Mouse (Mus musculus): Measurements from ENCODE around the gene Rapgef3. TPM values are rescaled to one million over a fixed set of nuclear protein-coding genes. Genes with fewer than 3 reads are reported as not detected.
A peak's percentile ranks its signal among the peaks of the same experiment; 100 is the strongest.

The Rapgef3 gene
- polyA plus RNA-seq, 1 experiment from 2014 or later: 7.8 TPM

DNA sequence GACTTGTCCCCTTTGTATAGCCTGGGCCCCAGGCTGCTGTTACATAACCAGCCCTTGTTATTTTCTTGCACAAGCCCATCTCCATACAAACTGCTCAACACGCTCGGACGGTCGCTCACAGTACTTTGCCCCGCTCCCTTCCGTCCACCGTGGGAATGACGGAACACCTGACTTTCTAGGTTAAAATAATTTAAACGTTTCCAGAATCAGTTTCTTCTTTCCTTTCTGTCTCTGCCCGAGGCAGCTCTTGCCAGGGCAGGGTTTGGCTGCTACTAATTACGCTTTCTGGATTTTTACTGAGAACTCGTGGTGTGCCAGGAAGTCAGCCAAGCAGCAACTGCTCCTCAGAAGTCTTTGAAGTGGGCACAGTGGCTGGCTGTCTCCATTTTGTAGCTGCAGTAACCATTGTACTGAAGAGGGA is 12.8 kb upstream of the Rapgef3 start:
- no peak for ATAC-seq
- no peak overlapping the region for H3K4me3 ChIP-seq (replicated peaks)
- no peaks in the 10 kb centered on the region for H3K36me3 ChIP-seq
- no peak overlapping the region for H3K4me2 ChIP-seq (replicated peaks)
- H3K9me3 ChIP-seq: no peaks in the 10 kb centered on the region
- H3K9ac ChIP-seq: no peak overlapping the region
- H3K27me3 ChIP-seq (replicated peaks): no peaks in the 10 kb centered on the region
- H3K4me1 ChIP-seq (replicated peaks): peaks cover 15% of the 10 kb centered on the region
- WGBS: 77% methylated on average over 12 of the region's 12 CpGs
- no peak overlapping the region for H3K27ac ChIP-seq

GRCm38 (mm10) chr15:97779576-97779975 is 11.8 kb upstream of the Rapgef3 start:
- peaks cover 12% of the 10 kb centered on the region for H3K4me1 ChIP-seq (replicated peaks)
- no peaks in the 10 kb centered on the region for H3K27me3 ChIP-seq (replicated peaks)
- H3K4me3 ChIP-seq (replicated peaks): no peak overlapping the region
- H3K36me3 ChIP-seq: no peaks in the 10 kb centered on the region
- no peaks in the 10 kb centered on the region for H3K9me3 ChIP-seq
- no peak for ATAC-seq
- no peak overlapping the region for H3K9ac ChIP-seq
- no peak overlapping the region for H3K27ac ChIP-seq
- 82% methylated on average over 1 of the region's 1 CpGs for WGBS
- no peak overlapping the region for H3K4me2 ChIP-seq (replicated peaks)

DNA sequence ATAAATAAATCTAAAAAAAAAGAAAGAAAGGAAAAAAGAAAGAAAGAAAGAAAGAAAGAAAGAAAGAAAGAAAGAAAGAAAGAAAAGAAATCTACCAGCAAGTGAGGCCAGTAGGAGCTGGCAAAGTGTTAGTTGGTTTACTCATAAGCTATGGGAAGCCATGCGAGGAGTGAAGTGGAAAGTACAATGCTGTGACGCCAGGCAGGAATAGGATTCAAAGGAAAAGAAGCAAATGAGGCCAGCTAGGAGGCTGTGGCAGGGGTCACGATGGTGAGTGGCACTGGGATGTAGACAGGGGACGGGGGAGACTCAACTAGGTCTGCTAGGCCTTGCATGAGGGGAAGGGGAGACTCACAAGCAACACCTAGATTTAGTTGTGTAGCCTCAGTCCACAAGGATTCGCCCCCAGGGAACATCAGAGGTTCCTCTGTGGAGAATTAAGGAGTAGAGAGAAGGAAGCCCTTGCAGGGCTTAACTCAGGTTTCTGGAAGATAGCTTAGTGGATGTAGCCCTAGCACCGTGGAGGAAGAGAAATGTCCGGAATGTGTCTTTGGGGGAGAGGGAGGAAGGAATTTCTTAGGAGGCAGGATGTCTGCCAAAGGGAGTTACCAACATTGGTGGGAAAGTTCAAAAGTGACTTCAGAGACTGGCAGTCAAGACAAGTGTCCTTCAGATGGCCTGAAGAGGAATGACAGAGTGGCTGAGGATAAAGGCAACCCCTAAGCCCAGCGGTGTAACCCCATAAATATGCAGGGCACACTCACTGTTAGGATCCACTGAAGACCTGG is 10.7 kb upstream of the Rapgef3 start, which contains the start of gene Slc48a1:
Slc48a1 (plus strand) TSS at position 210 of the 788 bp plus-strand sequence.
- H3K9ac ChIP-seq: no peak within 1 kb of the TSS
- ATAC-seq: no peak
- 63% methylated on average over 8 of the region's 8 CpGs for WGBS
- no peaks in the 10 kb centered on the region for H3K36me3 ChIP-seq
- no peak within 1 kb of the TSS for H3K4me3 ChIP-seq (replicated peaks)
- peaks cover 16% of the 10 kb centered on the region for H3K4me1 ChIP-seq (replicated peaks)
- no peaks in the 10 kb centered on the region for H3K9me3 ChIP-seq
- no peak within 1 kb of the TSS for H3K4me2 ChIP-seq (replicated peaks)
- H3K27ac ChIP-seq: no peak within 1 kb of the TSS
- H3K27me3 ChIP-seq (replicated peaks): no peaks in the 10 kb centered on the region

- WGBS: 78% methylated on average over 6 of the region's 6 CpGs
- Histone ChIP-seq H3K9ac (no peak overlapping the region), H3K36me3 (no peaks in the 10 kb centered on the region)
These were observed 9.1 kb upstream of the Rapgef3 start for GRCm38 (mm10) chr15:97776919-97777318.

DNA sequence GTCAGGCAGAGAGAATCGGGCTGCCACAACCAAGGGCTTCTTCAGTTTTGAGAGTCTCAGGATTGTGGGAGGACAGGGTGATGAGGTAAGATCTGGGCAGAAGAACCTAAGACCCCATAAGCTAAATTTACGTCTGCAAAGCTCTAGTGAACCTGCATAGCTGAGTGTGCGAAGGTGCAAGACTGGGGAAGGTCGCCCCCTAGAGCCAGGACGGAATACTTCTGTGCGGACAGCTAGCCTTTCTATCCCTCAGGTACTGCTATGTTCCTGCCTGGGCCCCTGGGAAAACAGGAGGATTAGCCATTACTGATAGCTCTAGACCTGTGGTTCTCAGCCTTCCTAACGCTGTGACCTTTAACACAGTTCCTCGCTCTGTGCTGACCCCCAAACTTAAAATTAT is 8.7 kb upstream of the Rapgef3 start:
- 15% methylated on average over 8 of the region's 8 CpGs for WGBS
- Histone ChIP-seq H3K9ac (no peak overlapping the region), H3K4me1 (replicated peaks) (peaks cover 21% of the 10 kb centered on the region), H3K27ac (no peak overlapping the region), H3K27me3 (replicated peaks) (no peaks in the 10 kb centered on the region), H3K36me3 (no peaks in the 10 kb centered on the region), H3K9me3 (no peaks in the 10 kb centered on the region), H3K4me2 (replicated peaks) (no peak overlapping the region), H3K4me3 (replicated peaks) (no peak overlapping the region)
- peak; percentile 74 for ATAC-seq

More at GRCm38 (mm10) chr15:97776919-97777318, 9.1 kb upstream of the Rapgef3 start:
- no peak overlapping the region for H3K27ac ChIP-seq
- H3K4me3 ChIP-seq (replicated peaks): no peak overlapping the region
- H3K9me3 ChIP-seq: no peaks in the 10 kb centered on the region
- ATAC-seq: no peak
- no peak overlapping the region for H3K4me2 ChIP-seq (replicated peaks)
- H3K4me1 ChIP-seq (replicated peaks): peaks cover 21% of the 10 kb centered on the region
- H3K27me3 ChIP-seq (replicated peaks): no peaks in the 10 kb centered on the region

DNA sequence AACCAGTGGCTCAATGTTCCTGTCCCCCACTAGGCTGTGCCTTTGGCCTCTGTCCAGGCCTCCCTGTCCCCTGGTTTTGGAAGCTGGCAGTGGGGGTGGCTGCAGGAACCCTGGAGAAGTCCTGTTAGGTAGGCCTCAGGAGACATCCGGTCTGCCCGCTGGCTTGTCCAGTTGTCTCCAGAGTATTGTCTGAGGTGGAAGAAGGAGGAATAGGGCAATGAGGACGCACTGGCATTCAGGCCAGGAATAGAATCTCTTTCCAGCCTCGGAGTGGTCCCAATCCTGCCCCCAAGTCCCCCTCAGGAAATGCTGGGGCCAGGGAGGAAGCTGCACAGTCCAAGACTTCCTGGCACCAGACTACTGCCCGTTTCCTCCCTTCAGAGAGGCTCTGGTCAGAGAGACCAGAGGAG is 6.2 kb upstream of the Rapgef3 start:
- H3K4me3 ChIP-seq (replicated peaks): no peak overlapping the region
- 0 out of 2 replicates have a peak, but pooled peaks cover 9% of the 10 kb centered on the region for H3K27me3 ChIP-seq (replicated peaks)
- H3K9me3 ChIP-seq: no peaks in the 10 kb centered on the region
- ATAC-seq: no peak
- no peak overlapping the region for H3K9ac ChIP-seq
- H3K4me2 ChIP-seq (replicated peaks): no peak overlapping the region
- H3K36me3 ChIP-seq: no peaks in the 10 kb centered on the region
- WGBS: 61% methylated on average over 5 of the region's 5 CpGs
- peak overlapping the region; percentile 64 for H3K27ac ChIP-seq
- peaks cover 21% of the 10 kb centered on the region for H3K4me1 ChIP-seq (replicated peaks)

GRCm38 (mm10) chr15:97773108-97773507 is 5.3 kb upstream of the Rapgef3 start:
- Histone ChIP-seq H3K9ac (no peak overlapping the region), H3K27ac (peak overlapping the region; percentile 64), H3K27me3 (replicated peaks) (0 out of 2 replicates have a peak, but pooled peaks cover 9% of the 10 kb centered on the region), H3K4me2 (replicated peaks) (peak overlapping the region; percentile 9), H3K9me3 (no peaks in the 10 kb centered on the region), H3K36me3 (no peaks in the 10 kb centered on the region), H3K4me1 (replicated peaks) (peaks cover 25% of the 10 kb centered on the region), H3K4me3 (replicated peaks) (no peak overlapping the region)
- peak; percentile 67 for ATAC-seq
- WGBS: 22% methylated on average over 5 of the region's 5 CpGs

DNA sequence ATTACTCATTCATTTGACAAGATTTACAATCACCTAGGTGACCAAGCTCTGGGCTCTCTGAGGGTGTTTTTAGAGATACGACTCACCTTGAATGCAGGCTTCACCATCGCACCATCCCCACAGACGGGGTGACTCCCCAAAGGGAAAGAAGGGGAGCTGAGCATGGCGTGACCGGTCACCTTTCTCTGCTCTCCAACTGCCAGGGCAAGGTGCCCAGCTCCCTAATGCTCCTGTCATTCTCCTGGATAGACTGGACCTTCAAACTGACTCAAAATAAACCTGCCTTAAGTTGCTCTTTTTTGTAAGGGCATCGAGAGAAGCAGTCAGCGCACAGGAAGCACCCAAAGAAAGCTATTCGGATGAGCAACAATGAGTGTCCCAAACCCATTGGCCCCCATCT is 2.5 kb upstream of the Rapgef3 start:
- H3K4me2 ChIP-seq (replicated peaks): no peak overlapping the region
- H3K9me3 ChIP-seq: no peaks in the 10 kb centered on the region
- no peak overlapping the region for H3K4me3 ChIP-seq (replicated peaks)
- ATAC-seq: no peak
- H3K4me1 ChIP-seq (replicated peaks): peaks cover 43% of the 10 kb centered on the region
- WGBS: 76% methylated on average over 8 of the region's 8 CpGs
- H3K36me3 ChIP-seq: no peaks in the 10 kb centered on the region
- H3K27ac ChIP-seq: no peak overlapping the region
- H3K9ac ChIP-seq: no peak overlapping the region
- H3K27me3 ChIP-seq (replicated peaks): peaks cover 21% of the 10 kb centered on the region

DNA sequence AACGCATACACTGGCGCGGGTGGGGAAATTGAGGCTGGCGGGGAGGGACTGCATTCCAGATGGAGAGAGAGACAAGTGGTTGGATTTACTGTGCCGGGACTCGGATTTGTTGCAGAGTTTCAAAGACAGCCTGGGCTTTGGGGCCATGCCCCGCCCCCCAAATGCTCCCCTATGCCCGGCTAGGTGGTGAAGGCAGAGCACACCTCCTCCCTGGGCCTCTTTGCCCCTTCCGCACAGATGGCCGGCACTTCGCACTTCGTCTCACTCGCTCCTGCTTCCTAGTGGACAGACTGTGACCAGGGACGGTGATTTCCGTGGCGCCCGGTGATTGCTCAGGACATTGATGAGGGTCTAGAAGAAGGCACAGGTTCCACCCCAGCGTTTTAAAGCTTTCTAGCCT is 420 bp upstream of the Rapgef3 start:
- H3K27me3 ChIP-seq (replicated peaks): peaks cover 21% of the 10 kb centered on the region
- peak overlapping the region; percentile 33 for H3K27ac ChIP-seq
- under 1% methylated on average over 18 of the region's 18 CpGs for WGBS
- no peaks in the 10 kb centered on the region for H3K36me3 ChIP-seq
- H3K4me2 ChIP-seq (replicated peaks): peak overlapping the region; percentile 97
- ATAC-seq: peak; percentile 46
- H3K4me1 ChIP-seq (replicated peaks): peaks cover 34% of the 10 kb centered on the region
- peak overlapping the region; percentile 52 for H3K4me3 ChIP-seq (replicated peaks)
- peak overlapping the region; percentile 51 for H3K9ac ChIP-seq
- no peaks in the 10 kb centered on the region for H3K9me3 ChIP-seq

DNA sequence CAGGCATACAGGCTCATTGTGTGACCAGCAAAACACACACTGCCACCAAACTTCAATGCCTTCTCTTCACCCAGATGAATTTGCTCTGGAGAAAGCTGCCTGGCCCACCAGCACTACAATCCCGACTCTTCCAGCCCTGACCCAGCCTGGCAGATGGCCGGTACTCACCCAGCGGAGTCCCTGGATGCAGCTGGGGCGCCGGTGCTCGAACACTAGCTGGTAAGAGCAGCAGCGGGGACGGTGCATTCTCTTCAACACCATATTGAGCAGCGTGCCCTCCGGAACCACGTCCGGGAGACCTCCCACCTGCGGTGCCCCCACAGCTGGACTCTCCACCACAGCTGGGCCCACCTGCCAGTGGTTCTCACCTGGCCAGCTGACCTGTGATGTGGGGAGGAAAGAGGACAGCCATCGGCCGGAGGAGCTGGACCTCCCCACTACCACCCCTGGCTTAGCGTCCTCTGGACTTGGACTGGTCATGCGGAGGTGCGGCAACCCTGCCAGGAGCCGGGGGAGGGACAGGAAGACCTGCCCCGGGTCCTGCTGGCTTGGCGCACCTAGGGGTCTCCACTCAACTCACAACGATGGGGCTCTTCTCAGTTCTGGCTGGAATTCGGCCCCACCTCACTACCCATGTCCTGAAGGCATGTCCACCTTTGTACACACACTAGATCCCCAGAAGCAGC is 1.0 kb downstream of the Rapgef3 start:
- Histone ChIP-seq H3K4me2 (replicated peaks) (peak overlapping the region; percentile 97), H3K27me3 (replicated peaks) (peaks cover 21% of the 10 kb centered on the region), H3K9ac (peak overlapping the region; percentile 51), H3K9me3 (no peaks in the 10 kb centered on the region), H3K4me1 (replicated peaks) (peaks cover 25% of the 10 kb centered on the region), H3K4me3 (replicated peaks) (peak overlapping the region; percentile 52), H3K36me3 (no peaks in the 10 kb centered on the region), H3K27ac (no peak overlapping the region)
- 0 out of 2 replicates have a peak, but pooled peaks have one; percentile 1 for ATAC-seq
- WGBS: 14% methylated on average over 23 of the region's 23 CpGs

GRCm38 (mm10) chr15:97766194-97766593 is 1.6 kb downstream of the Rapgef3 start:
- Histone ChIP-seq H3K36me3 (no peaks in the 10 kb centered on the region), H3K27ac (no peak overlapping the region), H3K4me2 (replicated peaks) (peak overlapping the region; percentile 97), H3K9me3 (no peaks in the 10 kb centered on the region), H3K27me3 (replicated peaks) (peaks cover 21% of the 10 kb centered on the region), H3K4me1 (replicated peaks) (peaks cover 25% of the 10 kb centered on the region), H3K9ac (0 out of 2 replicates have a peak overlapping the region, but pooled peaks have one; percentile 51), H3K4me3 (replicated peaks) (peak overlapping the region; percentile 52)
- 34% methylated on average over 8 of the region's 8 CpGs for WGBS
- ATAC-seq: no peak

DNA sequence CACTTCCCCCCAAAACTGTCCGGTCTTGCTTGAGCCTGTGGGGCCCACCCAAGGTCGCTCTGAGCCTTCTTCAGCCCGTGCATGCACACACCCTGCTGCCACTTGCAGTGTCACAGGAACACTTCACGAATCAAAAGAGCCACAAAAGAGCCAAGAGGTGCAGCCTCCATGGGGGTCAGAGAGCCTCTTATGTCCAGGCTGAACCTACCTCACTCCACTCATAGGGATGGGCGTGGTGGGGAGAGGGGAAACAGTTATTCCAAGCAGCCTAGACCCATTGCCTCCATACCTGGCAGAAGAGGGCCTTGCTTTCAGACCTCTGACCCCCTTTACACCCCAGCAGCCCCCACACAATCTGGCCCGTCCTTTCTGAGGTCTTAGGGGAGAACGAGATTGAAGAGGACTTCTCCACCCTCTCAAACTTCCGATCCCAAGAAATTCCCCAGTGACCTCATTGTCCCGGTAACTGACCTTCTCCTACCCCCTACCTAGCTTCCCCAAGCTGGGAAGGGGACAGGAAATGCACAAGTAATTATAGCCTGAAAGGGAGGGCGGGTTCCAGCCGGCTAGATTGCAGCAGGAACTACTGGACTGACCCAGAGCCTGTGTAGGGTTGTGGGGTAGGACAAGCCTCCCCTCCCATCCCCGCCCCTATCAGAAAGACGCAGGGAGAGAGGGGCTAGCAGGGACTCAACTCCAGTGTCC is 2.5 kb downstream of the Rapgef3 start:
- no peak overlapping the region for H3K4me3 ChIP-seq (replicated peaks)
- 44% methylated on average over 13 of the region's 13 CpGs for WGBS

More for the DNA sequence above, 2.5 kb downstream of the Rapgef3 start:
- Histone ChIP-seq H3K4me1 (replicated peaks) (peaks cover 25% of the 10 kb centered on the region), H3K27ac (no peak overlapping the region), H3K27me3 (replicated peaks) (peaks cover 21% of the 10 kb centered on the region), H3K9ac (no peak overlapping the region), H3K36me3 (no peaks in the 10 kb centered on the region), H3K4me2 (replicated peaks) (no peak overlapping the region), H3K9me3 (no peaks in the 10 kb centered on the region)
- ATAC-seq: no peak
